Mouse (Mus musculus) naive thymus-derived CD4-positive, alpha-beta T cell, adult 2 months (primary cell): Measurements from ENCODE around the gene Dnmt3l.

ENCODE experiments used
- DNase-seq: peaks from one replicate; pipeline ENCODE4 v3.0.0-alpha.2; 2011; ENCODE audit warnings: low read depth

The Dnmt3l gene

DNA sequence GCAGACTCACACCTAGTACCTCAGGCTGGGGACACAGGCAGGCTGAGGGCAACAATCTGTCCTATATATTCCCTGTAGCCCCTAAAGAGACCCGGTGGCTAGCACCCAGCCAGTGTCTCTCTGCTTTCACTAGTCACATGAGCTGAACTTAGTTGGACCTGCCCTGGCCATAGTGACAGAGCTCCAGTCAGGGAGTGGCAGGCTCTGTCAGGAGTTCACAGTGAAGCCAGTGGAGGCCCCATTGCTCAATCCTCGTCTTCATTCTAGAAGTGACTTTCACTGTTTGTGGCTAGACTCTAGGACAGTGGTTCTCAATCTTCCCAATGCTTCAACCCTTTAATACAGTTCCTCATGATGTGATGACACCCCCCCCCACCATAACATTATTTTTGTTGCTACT, 9.8 kb upstream of the Dnmt3l start:
- DNase-seq, result no peak

DNA sequence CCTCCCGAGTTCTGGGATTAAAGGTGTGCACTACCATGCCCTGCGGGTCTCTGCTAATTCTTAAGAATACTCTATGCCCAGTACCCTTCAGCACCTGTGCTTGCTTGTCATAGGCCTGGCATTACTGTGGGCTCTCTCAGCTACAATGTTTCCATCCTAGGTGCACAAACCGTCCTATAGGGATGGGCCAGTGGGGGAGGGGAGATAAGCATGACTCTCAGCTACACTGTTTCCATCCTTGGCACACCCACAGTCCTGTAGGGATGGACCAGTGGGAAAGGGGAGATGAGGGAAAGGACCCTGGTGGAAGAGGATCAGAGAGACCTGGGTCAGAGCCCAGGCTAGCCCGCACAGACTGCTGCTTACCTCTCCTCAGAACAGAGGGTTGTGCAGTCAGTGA, 4.6 kb upstream of the Dnmt3l start:
- no peak for DNase-seq

GRCm38 (mm10) chr10:78042096-78042495, 349 bp downstream of the Dnmt3l start:
- DNase-seq, result no peak

DNA sequence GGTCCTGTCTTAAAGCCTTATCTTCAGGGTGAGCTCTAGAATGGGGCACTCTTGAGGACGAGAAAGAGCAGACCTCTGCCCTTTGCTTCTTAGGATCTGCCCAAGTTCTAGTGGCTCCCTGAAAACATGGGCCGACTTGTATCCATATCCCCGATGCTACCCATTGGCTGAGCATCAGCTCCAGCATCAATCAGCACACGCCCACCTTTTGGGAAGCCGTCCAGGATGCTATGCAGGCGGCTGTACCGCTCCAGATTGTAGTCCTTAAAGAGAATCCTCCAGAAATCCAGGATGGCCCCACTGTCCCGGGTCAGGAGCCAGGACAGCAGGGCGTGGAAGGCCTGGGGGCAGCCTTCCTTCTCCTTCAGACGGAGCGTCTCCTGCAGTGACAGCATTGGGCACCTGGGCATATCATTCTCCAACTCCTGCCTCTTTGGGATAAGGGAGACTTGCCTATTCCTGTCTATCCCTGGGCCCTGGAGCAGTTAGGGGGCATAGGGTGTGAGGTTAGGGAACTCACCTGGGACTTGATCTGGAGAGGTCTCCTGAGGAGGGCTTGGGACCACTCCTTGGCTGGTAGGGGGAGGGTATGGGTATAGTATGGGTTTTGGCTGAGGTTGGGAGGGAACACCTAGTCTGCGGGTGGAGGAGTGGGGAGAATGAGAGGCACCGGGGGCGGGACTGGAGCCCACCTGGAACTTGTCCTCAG, 1.1 kb downstream of the Dnmt3l start:
- DNase-seq, result peak; percentile 17

DNA sequence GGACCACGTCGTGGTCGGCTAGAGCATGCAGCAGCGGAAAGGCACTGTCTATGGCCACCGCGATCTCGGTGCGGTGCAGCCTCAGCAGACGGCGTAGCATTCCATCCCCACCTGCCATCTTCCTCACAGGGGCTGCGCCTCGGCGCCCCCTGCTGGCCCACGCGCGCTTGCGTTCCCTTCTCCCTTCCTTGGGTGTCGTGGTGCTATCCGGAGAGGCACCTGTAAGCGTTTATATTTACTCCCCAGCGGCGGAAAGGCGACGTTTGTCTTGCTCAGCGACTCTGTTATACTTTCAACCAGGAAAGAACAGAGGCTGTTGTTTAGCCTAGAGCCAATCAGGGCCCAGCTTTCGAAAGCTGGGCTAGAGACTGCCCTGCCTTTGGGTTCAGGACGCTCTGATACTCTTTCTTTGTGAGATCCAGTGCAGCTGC, 1.7 kb downstream of the Dnmt3l start, which contains the start of gene Aire:
Aire (minus strand) TSS at position 205 of the 431 bp plus-strand sequence.
- DNase-seq, result peak; percentile 88

DNA sequence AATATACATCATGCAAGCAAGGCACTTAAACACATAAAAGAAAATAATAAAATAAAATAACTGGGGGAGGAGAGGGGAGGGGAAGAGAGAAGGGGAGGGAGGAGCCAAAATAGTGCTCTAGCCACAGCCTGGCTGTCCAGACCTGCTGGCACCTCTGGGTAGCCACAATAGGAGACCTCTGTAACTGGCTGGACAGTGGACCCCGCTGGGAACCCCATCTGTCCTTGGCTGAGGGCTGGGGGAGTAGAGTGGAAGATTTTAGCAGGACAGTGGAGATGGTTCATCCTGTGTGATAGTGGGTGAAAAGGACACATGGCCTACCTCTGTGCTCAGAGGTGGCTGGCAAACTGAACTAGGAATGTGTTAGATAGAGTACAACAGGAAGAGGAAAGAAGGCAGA, 2.8 kb downstream of the Dnmt3l start:
- DNase-seq, result no peak

- no peak for DNase-seq
These were observed 4.6 kb downstream of the Dnmt3l start for GRCm38 (mm10) chr10:78046388-78046787.

- DNase-seq, result no peak
These were observed 6.4 kb downstream of the Dnmt3l start for GRCm38 (mm10) chr10:78048061-78048730.

DNA sequence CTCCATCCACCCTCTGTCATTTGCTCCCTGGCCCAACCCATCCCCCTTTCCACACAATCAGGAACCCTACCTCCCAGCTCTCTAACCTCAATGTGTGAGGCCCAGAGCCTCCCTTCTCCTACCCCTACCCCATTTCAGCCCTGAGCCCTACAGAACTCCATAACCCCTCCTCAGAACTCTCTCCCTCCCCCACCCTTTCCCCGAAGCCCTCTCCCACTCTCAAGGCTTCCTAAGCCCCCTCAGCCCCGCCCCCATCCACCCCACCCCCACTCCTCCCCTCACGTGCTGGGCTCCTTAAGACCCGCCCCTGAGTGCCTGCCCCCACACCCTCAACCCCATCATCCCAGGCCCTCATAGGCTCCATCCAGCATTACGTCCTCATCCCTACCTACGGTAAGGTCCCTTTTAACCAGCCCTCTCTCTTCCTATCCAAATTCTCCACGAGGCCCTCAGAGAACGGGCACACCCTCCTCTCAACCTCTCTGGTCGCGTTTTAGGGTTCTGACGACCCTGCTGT, 7.8 kb downstream of the Dnmt3l start:
- DNase-seq, result no peak

DNA sequence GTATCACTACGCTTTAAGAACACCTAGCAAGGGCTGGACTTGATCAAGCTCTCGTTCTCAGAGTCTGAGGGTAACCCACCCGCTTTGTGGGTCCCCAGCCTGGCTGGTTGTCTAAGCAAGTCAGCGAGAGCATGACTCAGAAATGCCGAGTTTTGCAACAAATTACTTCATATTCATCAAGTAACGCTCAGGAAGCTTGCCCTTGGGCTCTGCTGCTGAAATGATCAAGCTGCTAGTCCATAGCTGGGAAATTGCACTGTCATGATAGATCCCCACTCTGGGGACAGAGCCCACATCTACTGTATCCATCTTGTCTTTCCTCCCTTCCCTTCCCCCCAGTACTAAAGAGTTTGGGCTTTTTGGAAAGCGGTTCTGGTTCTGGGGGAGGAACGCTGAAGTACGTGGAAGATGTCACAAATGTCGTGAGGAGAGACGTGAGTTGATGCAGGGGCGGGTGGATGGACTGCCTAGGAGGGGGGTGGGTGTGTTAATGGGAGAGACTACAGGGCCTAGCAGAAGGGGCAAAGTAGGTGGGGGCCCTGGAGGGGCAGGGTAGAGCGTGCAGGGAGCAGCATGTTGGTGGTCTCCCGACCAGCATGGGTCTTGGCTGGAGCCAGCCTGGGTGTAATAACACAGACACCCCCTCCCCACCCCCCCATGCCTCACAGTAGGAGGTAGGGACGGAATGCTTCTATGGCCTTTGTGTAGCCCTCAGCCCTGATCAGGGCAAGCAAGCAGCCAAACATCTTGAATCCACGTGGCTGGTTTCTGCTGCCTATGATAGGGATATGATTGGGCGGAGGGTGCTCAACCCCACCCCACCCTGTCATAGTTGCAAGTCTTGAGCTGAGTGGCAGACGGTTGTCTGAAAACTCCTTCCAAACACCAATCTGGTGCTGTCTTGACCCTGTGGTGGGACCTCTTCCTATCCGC, 13.2 kb downstream of the Dnmt3l start:
- no peak for DNase-seq

GRCm38 (mm10) chr10:78057056-78057455, 15.3 kb downstream of the Dnmt3l start:
- DNase-seq, result no peak

GRCm38 (mm10) chr10:78063122-78063521, 21.4 kb downstream of the Dnmt3l start:
- DNase-seq, result no peak

- DNase-seq, result peak; percentile 32
These were observed 25.5 kb downstream of the Dnmt3l start for GRCm38 (mm10) chr10:78067226-78067625.

GRCm38 (mm10) chr10:78068541-78068940, 26.8 kb downstream of the Dnmt3l start:
- DNase-seq, result no peak

DNA sequence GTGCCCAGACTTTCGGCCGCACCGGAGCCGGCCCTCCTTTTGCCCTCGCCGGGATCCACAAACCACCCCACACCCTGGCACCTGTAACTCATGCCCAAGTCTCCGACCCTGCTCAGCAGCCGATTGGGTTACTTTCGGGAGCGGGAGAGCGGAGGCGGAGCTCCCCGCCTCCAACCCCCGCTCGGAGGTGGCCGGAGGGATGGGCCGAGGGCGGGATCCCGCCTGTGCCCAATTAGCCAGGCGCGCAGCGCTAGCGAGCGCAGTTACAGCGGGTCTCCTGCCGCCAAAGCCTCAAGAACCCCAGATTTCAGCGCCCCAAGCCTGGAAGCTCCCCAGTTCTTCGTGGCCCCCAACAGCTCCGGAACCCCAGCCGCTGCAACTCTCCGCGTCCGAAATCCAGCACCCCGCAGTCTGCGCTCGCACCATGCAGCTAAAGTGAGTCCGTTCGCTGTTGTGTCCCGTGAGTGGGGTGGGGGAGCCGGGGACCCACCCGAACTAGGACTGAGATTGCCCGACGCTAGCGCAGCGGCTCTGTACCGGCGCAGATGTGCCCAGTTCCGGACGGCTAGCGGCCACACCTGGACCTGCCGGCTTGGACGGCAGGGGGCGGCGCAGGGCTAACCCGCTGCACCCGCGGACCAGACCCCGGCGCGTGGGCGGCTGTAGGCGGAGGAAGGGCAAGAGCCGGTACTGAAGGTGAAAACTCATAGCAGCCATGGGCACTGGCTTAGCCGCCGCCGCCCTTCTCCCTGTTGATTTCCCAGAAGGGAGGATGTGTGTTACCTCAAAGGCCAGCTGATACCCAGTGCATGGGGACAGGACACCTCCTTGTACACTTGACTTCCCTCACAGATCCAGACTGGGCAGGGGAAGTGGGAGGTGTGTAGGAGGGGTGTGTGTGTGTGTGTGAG, 27.6 kb downstream of the Dnmt3l start, which contains the start of gene Icosl:
Icosl (plus strand) TSS at position 202 of the 911 bp plus-strand sequence.
- peak; percentile 73 for DNase-seq

GRCm38 (mm10) chr10:78074151-78074550, 32.4 kb downstream of the Dnmt3l start:
- no peak for DNase-seq

- peak; percentile 77 for DNase-seq
These were observed 33.2 kb downstream of the Dnmt3l start for GRCm38 (mm10) chr10:78074977-78075376.

GRCm38 (mm10) chr10:78077862-78078261, 36.1 kb downstream of the Dnmt3l start:
- no peak for DNase-seq

- peak; percentile 65 for DNase-seq
These were observed 36.5 kb downstream of the Dnmt3l start for GRCm38 (mm10) chr10:78078276-78078675.

DNA sequence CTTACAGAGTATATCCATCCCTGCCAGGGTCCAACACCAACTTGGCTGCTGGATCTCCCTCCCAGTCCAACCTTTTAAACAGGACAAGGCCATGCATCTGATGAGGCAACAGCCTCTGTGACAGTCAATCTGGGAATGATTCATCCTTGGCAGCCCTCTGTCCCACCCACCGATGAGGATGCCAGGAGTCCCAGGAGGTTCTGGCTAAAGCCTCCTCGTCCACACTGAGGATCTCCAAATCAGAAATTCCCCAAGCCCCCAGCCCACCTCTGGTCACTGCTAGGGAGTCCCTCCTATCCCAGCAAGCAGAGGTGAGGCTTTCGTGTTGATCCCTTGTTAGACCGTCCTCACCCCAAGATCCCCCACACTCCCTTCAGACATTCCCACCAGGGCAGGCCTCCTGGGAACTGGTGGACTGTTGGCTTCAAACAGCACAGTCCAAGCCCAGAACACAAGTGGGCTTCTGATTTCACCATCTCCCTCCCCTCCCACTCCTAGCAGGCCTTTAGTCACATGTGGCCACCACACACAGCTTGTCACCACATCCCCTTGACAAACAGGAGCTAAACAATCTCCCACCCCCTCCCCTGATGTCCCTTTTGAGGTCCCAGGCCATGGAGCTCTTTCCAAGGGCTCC, 38.3 kb downstream of the Dnmt3l start:
- DNase-seq, result no peak

GRCm38 (mm10) chr10:78084073-78084472, 42.3 kb downstream of the Dnmt3l start:
- DNase-seq, result no peak
